Mouse (Mus musculus): ENCODE data around the gene Dixdc1. TPM values are rescaled to one million over a fixed set of nuclear protein-coding genes. Genes with fewer than 3 reads are reported as not detected.
A peak's percentile ranks its signal among the peaks of the same experiment; 100 is the strongest.

Dixdc1 gene
- polyA plus RNA-seq, 1 experiment = 9.9 TPM

GRCm38 (mm10) chr9:50664826-50665225 lies 74.5 kb downstream of the Dixdc1 start:
- Histone ChIP-seq H3K4me1 (ENCODE audit: control insufficient read depth, insufficient read depth, low read length) (0 out of 2 replicates have a peak, but pooled peaks cover 4% of the 10 kb centered on the region), H3K4me3 (replicated peaks; ENCODE audit: extremely low read depth, low read depth, low read length) (no peak overlapping the region)
- TF ChIP-seq CTCF (IDR thresholded peaks at IDR 0.05; ENCODE audit: insufficient read depth, low read length) (no peak), POLR2A (IDR thresholded peaks at IDR 0.05; ENCODE audit: borderline replicate concordance, extremely low read depth, low read depth, low read length) (no peak)
- no peak for DNase-seq
- WGBS = 84% methylated on average over 5 of the region's 5 CpGs

GRCm38 (mm10) chr9:50660431-50660830 lies 78.9 kb downstream of the Dixdc1 start:
- DNase-seq = no peak
- Histone ChIP-seq H3K4me3 (replicated peaks; ENCODE audit: extremely low read depth, low read depth, low read length) (peak overlapping the region; percentile 40), H3K4me1 (ENCODE audit: control insufficient read depth, insufficient read depth, low read length) (peaks cover 4% of the 10 kb centered on the region; the same call in 1 of the 2 replicates)
- TF ChIP-seq POLR2A (IDR thresholded peaks at IDR 0.05; ENCODE audit: borderline replicate concordance, extremely low read depth, low read depth, low read length) = no peak
- no peak for TF ChIP-seq CTCF (IDR thresholded peaks at IDR 0.05; ENCODE audit: insufficient read depth, low read length)
- WGBS = 12% methylated on average over 12 of the region's 12 CpGs

DNA sequence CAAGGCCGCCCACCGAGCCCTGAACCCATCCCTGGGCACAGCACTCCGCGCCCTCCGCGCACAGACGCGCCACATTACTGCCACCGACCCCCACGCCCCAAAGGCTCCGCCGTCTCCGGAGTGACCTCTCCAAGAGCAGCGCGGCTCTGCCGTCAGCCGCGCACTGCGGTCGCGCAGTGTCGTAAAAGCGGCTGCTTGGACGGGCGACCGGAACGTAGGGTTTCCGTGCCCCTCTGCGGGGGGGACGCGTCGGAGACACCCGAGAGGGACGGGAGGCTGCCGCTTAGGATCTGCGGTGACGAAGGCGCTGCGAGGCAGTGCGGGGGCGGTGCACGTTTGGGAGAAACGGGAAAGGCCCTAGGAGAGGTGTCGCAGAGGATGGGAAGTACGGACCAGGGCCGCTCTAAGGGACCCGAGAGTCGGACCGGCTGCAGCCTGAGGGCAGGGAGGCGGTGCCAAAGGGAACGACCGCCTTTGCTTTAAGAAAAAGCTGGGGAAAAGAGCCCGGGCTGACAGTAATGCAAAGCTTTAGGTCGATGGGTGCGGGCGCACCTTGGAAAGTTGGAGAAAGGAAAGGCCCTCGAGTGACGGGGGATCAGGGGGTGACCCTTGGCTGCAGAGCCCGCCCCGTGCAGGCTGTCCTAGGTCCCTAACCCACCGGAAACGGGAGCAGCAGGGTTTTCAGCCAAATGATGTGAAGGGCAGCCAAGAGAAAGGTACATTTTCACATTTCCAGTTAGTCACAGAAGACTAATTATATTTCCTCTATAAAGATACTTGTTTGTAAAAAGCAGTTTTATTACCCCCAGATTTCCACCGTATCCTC lies 79.7 kb downstream of the Dixdc1 start, which contains the start of gene Dlat:
TSS of gene Dlat (minus strand) at position 389 of the 826 bp plus-strand sequence.
- H3K4me1 ChIP-seq (ENCODE audit: control insufficient read depth, insufficient read depth, low read length) = peaks cover 4% of the 10 kb centered on the region; the same call in 1 of the 2 replicates
- TF ChIP-seq CTCF (IDR thresholded peaks at IDR 0.05; ENCODE audit: insufficient read depth, low read length) = no peak
- TF ChIP-seq POLR2A (IDR thresholded peaks at IDR 0.05; ENCODE audit: borderline replicate concordance, extremely low read depth, low read depth, low read length) = peak; percentile 63
- WGBS = under 1% methylated on average over 63 of the region's 63 CpGs
- DNase-seq = peak; percentile 85
- H3K4me3 ChIP-seq (replicated peaks; ENCODE audit: extremely low read depth, low read depth, low read length) = peak within 1 kb of the TSS; percentile 99

DNA sequence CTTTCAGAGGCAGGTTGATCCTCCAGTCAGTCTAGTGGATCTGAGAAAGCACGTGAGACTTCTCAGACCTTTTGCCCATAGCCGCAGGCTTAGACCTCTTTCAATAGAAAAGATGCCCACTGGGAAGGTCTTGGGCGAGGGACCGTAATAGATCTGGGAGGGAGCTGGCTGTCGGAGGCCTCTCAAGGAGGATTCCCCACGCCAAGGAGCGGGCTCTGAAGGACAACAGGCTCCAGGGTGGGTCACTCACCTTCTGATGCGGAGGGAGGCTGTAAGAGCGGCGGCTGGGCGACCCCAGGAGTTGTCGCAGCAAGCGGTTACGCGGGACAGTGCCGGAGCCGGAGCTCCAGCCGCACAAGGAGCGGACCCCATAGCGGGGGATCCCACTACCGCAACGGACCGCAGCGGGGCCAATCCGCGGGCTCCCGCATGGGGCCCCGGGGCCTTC lies 80.4 kb downstream of the Dixdc1 start:
- Histone ChIP-seq H3K4me3 (replicated peaks; ENCODE audit: extremely low read depth, low read depth, low read length) (peak overlapping the region; percentile 99), H3K4me1 (ENCODE audit: control insufficient read depth, insufficient read depth, low read length) (peaks cover 4% of the 10 kb centered on the region; the same call in 1 of the 2 replicates)
- DNase-seq = no peak
- WGBS = 1% methylated on average over 28 of the region's 28 CpGs
- TF ChIP-seq CTCF (IDR thresholded peaks at IDR 0.05; ENCODE audit: insufficient read depth, low read length) (no peak), POLR2A (IDR thresholded peaks at IDR 0.05; ENCODE audit: borderline replicate concordance, extremely low read depth, low read depth, low read length) (no peak)

- peaks cover 4% of the 10 kb centered on the region; the same call in 1 of the 2 replicates for H3K4me1 ChIP-seq (ENCODE audit: control insufficient read depth, insufficient read depth, low read length)
- no peak for DNase-seq
- H3K4me3 ChIP-seq (replicated peaks; ENCODE audit: extremely low read depth, low read depth, low read length) = no peak overlapping the region
- no peak for TF ChIP-seq CTCF (IDR thresholded peaks at IDR 0.05; ENCODE audit: insufficient read depth, low read length)
- no peak for TF ChIP-seq POLR2A (IDR thresholded peaks at IDR 0.05; ENCODE audit: borderline replicate concordance, extremely low read depth, low read depth, low read length)
- WGBS = 19% methylated on average over 5 of the region's 5 CpGs
Measured at GRCm38 (mm10) chr9:50658391-50658790, 80.9 kb downstream of the Dixdc1 start.

DNA sequence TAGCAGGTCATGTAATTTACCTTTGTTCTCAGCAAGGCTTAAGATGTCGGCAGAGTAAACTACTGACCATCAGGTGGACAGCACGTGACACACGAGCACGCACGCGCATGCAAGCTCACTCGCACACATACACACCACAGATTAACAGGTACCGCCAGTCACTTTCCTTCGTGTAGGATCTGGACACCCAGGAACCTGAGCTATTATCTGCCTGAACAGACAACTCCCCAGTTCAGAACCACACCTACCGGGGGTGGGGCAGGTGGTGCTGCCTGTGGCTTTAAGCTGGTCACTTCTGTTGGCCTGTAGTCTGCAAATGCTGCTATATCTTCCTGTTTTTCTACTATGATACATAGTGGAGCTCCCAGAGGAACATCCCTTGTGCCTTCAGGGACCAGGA lies 88.8 kb downstream of the Dixdc1 start:
- no peak for DNase-seq
- 96% methylated on average over 10 of the region's 10 CpGs for WGBS
- H3K4me3 ChIP-seq (replicated peaks; ENCODE audit: extremely low read depth, low read depth, low read length) = no peak overlapping the region

DNA sequence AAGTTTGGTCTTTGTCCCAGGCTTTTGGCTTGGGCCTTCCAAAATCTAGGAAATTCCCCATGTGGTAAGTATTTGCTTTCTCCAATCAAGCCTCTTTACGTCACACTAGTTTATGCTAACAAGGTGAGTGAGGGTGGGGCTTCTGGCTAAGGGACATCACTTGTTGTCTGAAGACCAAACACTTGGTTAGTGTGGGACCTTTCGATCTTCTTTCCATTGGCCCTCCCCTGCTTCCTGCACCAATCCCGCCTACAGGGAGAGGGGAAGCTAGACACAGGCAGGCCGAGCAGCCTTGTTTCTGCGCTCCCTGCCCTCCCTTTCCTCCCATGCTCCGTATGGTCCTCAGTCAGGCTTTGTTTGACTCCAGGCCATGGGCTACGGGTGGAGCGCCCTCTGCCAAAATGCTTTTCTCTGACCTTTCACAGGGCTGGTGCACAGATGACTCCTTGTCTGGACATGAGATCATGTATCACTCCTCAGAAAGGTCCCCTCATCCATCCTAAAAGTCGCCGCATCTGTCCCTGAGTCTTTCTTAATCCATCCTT lies 92.4 kb downstream of the Dixdc1 start:
- no peak for TF ChIP-seq CTCF (IDR thresholded peaks at IDR 0.05; ENCODE audit: insufficient read depth, low read length)
- no peak for TF ChIP-seq POLR2A (IDR thresholded peaks at IDR 0.05; ENCODE audit: borderline replicate concordance, extremely low read depth, low read depth, low read length)
- 76% methylated on average over 10 of the region's 10 CpGs for WGBS
- no peak for DNase-seq

More for the DNA sequence above, 88.8 kb downstream of the Dixdc1 start:
- TF ChIP-seq CTCF (IDR thresholded peaks at IDR 0.05; ENCODE audit: insufficient read depth, low read length) (no peak), POLR2A (IDR thresholded peaks at IDR 0.05; ENCODE audit: borderline replicate concordance, extremely low read depth, low read depth, low read length) (no peak)
- H3K4me1 ChIP-seq (ENCODE audit: control insufficient read depth, insufficient read depth, low read length) = no peaks in the 10 kb centered on the region

DNA sequence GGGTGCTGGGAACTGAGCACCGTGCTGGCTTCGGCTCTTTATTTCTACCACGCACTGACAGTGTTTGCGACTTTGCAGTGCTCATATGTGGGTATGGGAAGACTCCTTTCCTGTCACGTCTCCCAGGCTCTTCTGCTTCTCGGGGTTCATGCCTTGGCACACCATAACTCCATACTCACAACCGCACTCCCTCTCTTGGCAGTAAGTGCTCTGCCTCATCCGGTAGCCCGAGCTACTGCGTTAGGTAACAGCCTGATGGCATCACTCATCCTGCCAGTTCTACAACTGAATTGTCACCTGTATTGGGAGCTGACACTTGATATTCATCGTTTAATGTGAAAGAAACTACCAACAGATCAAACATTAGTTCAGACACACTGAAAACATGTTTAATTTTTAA lies 105.0 kb downstream of the Dixdc1 start:
- 94% methylated on average over 11 of the region's 11 CpGs for WGBS
- TF ChIP-seq POLR2A (IDR thresholded peaks at IDR 0.05; ENCODE audit: borderline replicate concordance, extremely low read depth, low read depth, low read length) = no peak
- no peak for TF ChIP-seq CTCF (IDR thresholded peaks at IDR 0.05; ENCODE audit: insufficient read depth, low read length)
- DNase-seq = no peak

More for the DNA sequence above, 92.4 kb downstream of the Dixdc1 start:
- Histone ChIP-seq H3K4me3 (replicated peaks; ENCODE audit: extremely low read depth, low read depth, low read length) (no peak overlapping the region), H3K4me1 (ENCODE audit: control insufficient read depth, insufficient read depth, low read length) (no peaks in the 10 kb centered on the region)

GRCm38 (mm10) chr9:50633059-50633458 lies 106.3 kb downstream of the Dixdc1 start:
- no peak for DNase-seq
- H3K4me3 ChIP-seq (replicated peaks; ENCODE audit: extremely low read depth, low read depth, low read length) = no peak overlapping the region
- WGBS = 59% methylated on average over 2 of the region's 2 CpGs
- TF ChIP-seq CTCF (IDR thresholded peaks at IDR 0.05; ENCODE audit: insufficient read depth, low read length) = no peak
- no peak for TF ChIP-seq POLR2A (IDR thresholded peaks at IDR 0.05; ENCODE audit: borderline replicate concordance, extremely low read depth, low read depth, low read length)
- no peaks in the 10 kb centered on the region for H3K4me1 ChIP-seq (ENCODE audit: control insufficient read depth, insufficient read depth, low read length)

More for the DNA sequence above, 105.0 kb downstream of the Dixdc1 start:
- no peaks in the 10 kb centered on the region for H3K4me1 ChIP-seq (ENCODE audit: control insufficient read depth, insufficient read depth, low read length)
- H3K4me3 ChIP-seq (replicated peaks; ENCODE audit: extremely low read depth, low read depth, low read length) = no peak overlapping the region

Data from lung, adult 2 months (tissue).